Mouse (Mus musculus) megakaryocyte, embryonic 14.5 days (primary cell): ENCODE measurements around the gene Efr3b. TPM values are rescaled to one million over a fixed set of nuclear protein-coding genes. Genes with fewer than 3 reads are reported as not detected.
A peak's percentile ranks its signal among the peaks of the same experiment; 100 is the strongest.
"Not testable (repeated sequence)": the region's sequence is repeated elsewhere in the genome, so short reads cannot be mapped to it uniquely, and the experiment has no call there.

Source experiments
- H3K27me3 ChIP-seq: replicated peaks from 2 replicates; pipeline ENCODE3; 2012; ENCODE audit warnings: inconsistent platforms
- H3K36me3 ChIP-seq: replicated peaks from 2 replicates; pipeline ENCODE3; 2012; ENCODE audit warnings: low read length, inconsistent platforms, mixed read lengths
- H3K4me1 ChIP-seq: 2 replicates; pipeline ENCODE4 v1.6.1; 2012; ENCODE audit warnings: inconsistent platforms
- H3K4me3 ChIP-seq: replicated peaks from 2 replicates; pipeline ENCODE3; 2012; ENCODE audit warnings: moderate library complexity, mild to moderate bottlenecking, inconsistent platforms
- H3K9me3 ChIP-seq: 2 replicates; pipeline ENCODE4 v1.6.1; 2012; ENCODE audit warnings: inconsistent platforms
- FLI1 ChIP-seq: IDR thresholded peaks from 2 replicates; pipeline ENCODE4 v1.6.1; 2012; ENCODE audit warnings: low read length, inconsistent platforms, mixed read lengths
- GATA1 ChIP-seq: IDR thresholded peaks from 3 replicates; pipeline ENCODE4 v1.6.1; 2012; ENCODE audit warnings: mixed read lengths, low read length, inconsistent platforms, borderline replicate concordance
- polyA plus RNA-seq: library from polyadenylated mRNA; stranded (reverse); fragments of >175 nt; gene quantifications from 2 replicates; pipeline ENCODE4 v1.2.3, GENCODE M21; 2012; ENCODE audit warnings: low replicate concordance; ENCODE audit not compliant: insufficient read depth

The Efr3b gene
- polyA plus RNA-seq, 1 experiment, result 0.08 TPM

DNA sequence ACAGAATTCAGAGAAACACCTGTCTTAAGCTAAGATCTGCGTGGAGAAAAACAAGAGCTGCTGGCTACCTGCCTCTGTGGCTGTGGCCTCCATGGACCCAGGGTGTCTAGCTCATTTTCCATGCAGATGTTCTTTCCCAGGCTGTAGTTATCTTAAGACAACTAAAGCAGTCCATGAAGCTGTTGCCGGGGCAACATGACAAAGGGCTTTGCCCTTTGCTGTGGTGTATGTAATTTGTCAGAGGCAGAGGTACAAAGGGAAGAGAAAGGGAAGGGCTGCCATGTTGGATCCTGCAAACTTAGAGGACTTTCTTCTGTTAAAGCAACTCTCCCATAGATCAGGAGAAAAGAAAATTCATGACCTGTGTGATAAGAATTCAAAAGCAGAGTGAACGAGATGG lies 47.7 kb downstream of the Efr3b start:
- Histone ChIP-seq H3K27me3 (peaks cover 39% of the 10 kb centered on the region), H3K4me3 (no peak overlapping the region), H3K9me3 (no peaks in the 10 kb centered on the region), H3K36me3 (no peaks in the 10 kb centered on the region), H3K4me1 (no peaks in the 10 kb centered on the region)
- TF ChIP-seq FLI1, result no peak
- no peak for TF ChIP-seq GATA1

GRCm38 (mm10) chr12:3989943-3990342 lies 48.8 kb downstream of the Efr3b start:
- Histone ChIP-seq H3K9me3 (no peaks in the 10 kb centered on the region), H3K27me3 (peaks cover 42% of the 10 kb centered on the region), H3K4me1 (no peaks in the 10 kb centered on the region; the same call in 1 of the 2 replicates), H3K36me3 (no peaks in the 10 kb centered on the region), H3K4me3 (no peak overlapping the region)
- no peak for TF ChIP-seq GATA1
- no peak for TF ChIP-seq FLI1

- Histone ChIP-seq H3K27me3 (peaks cover 59% of the 10 kb centered on the region), H3K36me3 (no peaks in the 10 kb centered on the region), H3K4me1 (peaks cover 27% of the 10 kb centered on the region), H3K9me3 (no peaks in the 10 kb centered on the region), H3K4me3 (no peak overlapping the region)
- TF ChIP-seq FLI1 (no peak), GATA1 (no peak)
These were observed 54.3 kb downstream of the Efr3b start for GRCm38 (mm10) chr12:3984446-3984845.

- TF ChIP-seq FLI1 (no peak), GATA1 (no peak)
- Histone ChIP-seq H3K27me3 (peaks cover 63% of the 10 kb centered on the region), H3K9me3 (no peaks in the 10 kb centered on the region), H3K36me3 (no peaks in the 10 kb centered on the region), H3K4me3 (no peak overlapping the region), H3K4me1 (peaks cover 27% of the 10 kb centered on the region)
These were observed 55.0 kb downstream of the Efr3b start for GRCm38 (mm10) chr12:3983736-3984135.

DNA sequence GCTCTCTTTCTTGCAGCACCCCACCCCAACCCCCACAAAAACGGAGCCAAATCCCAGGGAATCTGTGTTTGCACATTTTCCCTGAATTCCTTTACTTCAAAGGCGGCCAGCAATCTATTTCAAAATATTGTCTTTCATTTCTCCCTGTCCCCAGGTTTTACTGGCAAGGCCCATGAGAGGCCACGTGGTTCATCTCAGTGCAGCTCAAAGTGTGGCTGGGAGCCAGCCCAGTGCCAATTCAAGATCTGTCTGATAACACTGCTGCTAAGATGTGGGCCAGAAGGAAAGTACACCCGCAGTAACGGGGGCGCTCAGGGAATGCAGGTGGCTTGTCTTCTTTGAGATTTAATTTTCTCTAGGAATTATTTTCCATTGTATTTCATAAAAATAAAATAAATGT lies 56.5 kb downstream of the Efr3b start:
- Histone ChIP-seq H3K4me3 (peak overlapping the region; percentile 91), H3K4me1 (peaks cover 27% of the 10 kb centered on the region), H3K36me3 (no peaks in the 10 kb centered on the region), H3K9me3 (no peaks in the 10 kb centered on the region), H3K27me3 (peaks cover 68% of the 10 kb centered on the region)
- TF ChIP-seq GATA1 (no peak), FLI1 (no peak)

DNA sequence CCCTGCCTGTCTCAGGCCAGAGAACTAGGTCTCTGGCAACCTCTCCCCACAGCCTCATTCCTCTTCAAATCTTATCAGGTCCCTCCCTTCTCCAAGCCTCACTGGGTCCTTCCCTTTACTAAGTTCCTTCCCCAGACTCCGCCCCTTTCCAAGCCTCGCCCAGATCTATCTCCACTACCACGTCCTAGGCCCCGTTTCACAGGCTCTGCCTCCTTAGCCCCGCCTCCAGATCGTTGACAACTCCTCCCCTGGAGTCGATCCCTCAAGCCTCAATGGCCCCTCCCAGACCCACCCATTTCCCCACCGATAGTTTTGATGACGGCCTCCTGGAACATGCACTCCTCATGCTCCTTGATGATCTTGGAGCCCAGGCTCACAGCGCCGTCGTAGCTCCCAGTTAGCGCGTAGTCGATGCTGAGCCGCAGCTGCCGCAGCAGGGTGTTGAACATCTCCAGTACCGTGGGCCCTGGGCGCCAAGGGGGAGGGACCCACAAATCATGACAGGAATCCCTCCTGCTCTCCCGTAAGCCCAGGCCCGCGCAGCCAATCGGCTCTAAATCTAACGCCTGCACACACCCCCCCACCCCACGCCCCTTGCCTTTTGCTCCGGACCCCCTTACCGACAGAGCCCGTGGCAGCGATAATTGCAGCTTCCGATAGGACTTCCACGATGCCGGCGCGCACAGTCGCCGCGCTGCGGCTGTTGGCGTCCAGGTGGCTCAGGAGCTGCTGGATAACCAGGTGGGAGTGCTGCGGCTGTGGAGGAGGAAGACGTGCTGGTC lies 57.2 kb downstream of the Efr3b start:
- Histone ChIP-seq H3K27me3 (peaks cover 70% of the 10 kb centered on the region), H3K9me3 (no peaks in the 10 kb centered on the region)

GRCm38 (mm10) chr12:3980991-3981349 lies 57.7 kb downstream of the Efr3b start:
- TF ChIP-seq GATA1 (no peak), FLI1 (no peak)
- Histone ChIP-seq H3K4me1 (peaks cover 27% of the 10 kb centered on the region), H3K9me3 (no peaks in the 10 kb centered on the region), H3K4me3 (peak overlapping the region; percentile 91), H3K27me3 (peaks cover 69% of the 10 kb centered on the region), H3K36me3 (no peaks in the 10 kb centered on the region)

More for the DNA sequence above, 57.2 kb downstream of the Efr3b start:
- H3K4me3 ChIP-seq, result peak overlapping the region; percentile 91
- H3K36me3 ChIP-seq, result no peaks in the 10 kb centered on the region
- no peak for TF ChIP-seq FLI1
- TF ChIP-seq GATA1, result no peak
- H3K4me1 ChIP-seq, result peaks cover 27% of the 10 kb centered on the region

- H3K27me3 ChIP-seq, result peaks cover 44% of the 10 kb centered on the region
- peak overlapping the region; percentile 54 for H3K4me3 ChIP-seq
- peaks cover 25% of the 10 kb centered on the region for H3K9me3 ChIP-seq
- not testable (repeated sequence) for H3K4me1 ChIP-seq, H3K36me3 ChIP-seq
These were observed 65.5 kb downstream of the Efr3b start for GRCm38 (mm10) chr12:3973169-3973568.

GRCm38 (mm10) chr12:3968380-3968779 lies 70.3 kb downstream of the Efr3b start:
- peaks cover 39% of the 10 kb centered on the region for H3K27me3 ChIP-seq

DNA sequence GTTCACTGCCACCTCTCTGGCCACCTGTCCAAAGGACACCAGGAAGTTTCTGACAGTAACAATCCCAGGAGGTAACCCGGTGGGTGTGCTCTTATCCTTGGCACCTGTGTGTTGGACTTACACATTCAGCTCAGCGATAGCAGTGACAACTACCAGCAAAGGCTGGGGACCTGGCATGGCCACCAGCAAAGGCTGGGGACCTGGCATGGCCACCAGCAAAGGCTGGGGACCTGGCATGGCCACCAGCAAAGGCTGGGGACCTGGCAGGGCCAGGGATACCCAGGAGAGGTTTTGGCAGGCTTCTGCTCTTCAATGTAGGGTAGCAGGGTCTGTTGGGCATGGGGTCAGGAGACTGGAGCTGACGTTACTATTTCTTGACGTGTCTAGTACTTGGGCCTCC lies 71.5 kb downstream of the Efr3b start:
- Histone ChIP-seq H3K4me1 (peaks cover 4% of the 10 kb centered on the region; the same call in 1 of the 2 replicates), H3K27me3 (peaks cover 43% of the 10 kb centered on the region), H3K9me3 (no peaks in the 10 kb centered on the region), H3K36me3 (no peaks in the 10 kb centered on the region), H3K4me3 (no peak overlapping the region)
- no peak for TF ChIP-seq FLI1
- no peak for TF ChIP-seq GATA1

More at GRCm38 (mm10) chr12:3968380-3968779, 70.3 kb downstream of the Efr3b start:
- Histone ChIP-seq H3K4me1 (peaks cover 4% of the 10 kb centered on the region; the same call in 1 of the 2 replicates), H3K9me3 (peaks cover 7% of the 10 kb centered on the region), H3K4me3 (no peak overlapping the region), H3K36me3 (no peaks in the 10 kb centered on the region)
- no peak for TF ChIP-seq FLI1
- TF ChIP-seq GATA1, result no peak
